Mouse (Mus musculus) heart, postnatal 10 days (tissue): ENCODE results near the gene Slc5a5. TPM values are rescaled to one million over a fixed set of nuclear protein-coding genes. Genes with fewer than 3 reads are reported as not detected.

Experiments used
- DNase-seq, 2 experiments: peaks; one replicate each; pipeline ENCODE4 v3.0.0; 2021
- intact Hi-C: fragments of 180-260 bp; cut with DNase I; formaldehyde crosslinking; loops from one replicate; pipeline ENCODE4 v1.15.1; 2025
- total RNA-seq, 2 experiments: library from RNA; stranded (reverse); gene quantifications; 2 replicates each; pipeline ENCODE4 v1.2.3; 2021

The Slc5a5 gene
- total RNA-seq, 2 experiments from 2014 or later, result 0.10 TPM; not detected in 1

DNA sequence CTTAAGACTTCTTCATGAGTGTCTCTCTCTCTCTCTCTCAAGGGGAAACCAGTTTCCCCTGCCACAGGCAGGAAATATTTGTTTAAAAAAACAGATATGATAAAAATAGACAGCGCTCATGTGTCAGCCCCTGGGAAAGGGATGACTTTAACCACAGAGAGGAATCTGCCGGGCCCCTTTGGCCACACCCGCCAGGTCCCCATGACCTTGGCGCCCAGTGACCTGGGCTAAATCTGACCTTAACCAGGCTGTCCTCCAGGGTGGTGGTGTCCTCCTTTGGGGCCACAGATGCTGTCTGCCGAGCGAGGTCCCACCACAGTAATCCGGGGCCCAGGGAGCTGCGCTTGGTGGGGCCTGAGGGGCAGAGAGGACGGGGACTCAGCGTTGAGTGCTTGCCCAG is 7.9 kb downstream of the Slc5a5 start:
- DNase-seq, result no peak
- intact Hi-C loops, result no loop called here

DNA sequence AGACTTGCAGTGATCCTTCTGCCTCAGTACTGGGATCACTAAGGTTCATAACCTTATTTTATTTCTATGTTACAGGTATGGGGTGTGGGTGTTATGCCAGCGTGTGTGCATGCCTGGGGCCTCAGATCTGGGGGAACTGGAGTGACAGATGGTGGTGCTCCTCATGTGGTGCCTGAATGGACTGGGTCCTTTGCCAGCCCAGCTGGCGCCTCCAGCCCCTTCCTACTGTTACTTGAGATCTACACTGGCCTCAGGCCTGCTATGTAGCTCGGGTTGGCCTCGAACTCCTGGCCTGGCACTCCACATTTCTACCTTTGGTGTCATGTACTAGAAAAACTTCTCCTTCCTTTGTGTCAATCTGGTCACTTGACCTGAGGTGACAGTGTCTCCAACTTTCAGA is 8.4 kb downstream of the Slc5a5 start:
- DNase-seq, result no peak
- intact Hi-C loops, result no loop called here

GRCm38 (mm10) chr8:70880546-70880945 is 12.0 kb downstream of the Slc5a5 start:
- intact Hi-C loops, result no loop called here
- DNase-seq, result no peak

DNA sequence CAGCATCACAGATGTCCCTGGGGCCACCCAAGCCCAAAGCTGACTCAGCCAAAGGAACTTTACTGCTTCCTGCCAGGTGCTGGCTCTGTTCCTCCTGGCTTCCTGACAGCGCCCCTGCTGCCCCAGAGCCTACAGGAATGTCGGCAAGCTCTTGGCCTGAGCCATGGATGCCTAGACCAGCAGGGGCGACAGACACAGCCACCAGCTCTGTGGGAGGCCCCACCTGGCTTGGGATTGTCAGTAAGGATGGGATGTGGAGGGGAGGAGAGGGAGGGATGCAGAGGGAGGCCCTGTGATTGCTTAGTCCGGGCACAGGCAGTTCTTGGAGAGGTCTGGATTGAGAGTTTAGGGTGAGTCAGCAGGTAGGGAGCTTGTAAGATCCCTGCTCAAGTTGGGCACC is 12.4 kb downstream of the Slc5a5 start:
- intact Hi-C loops, result no loop called here
- peak; percentile 77 to 78 for DNase-seq

GRCm38 (mm10) chr8:70879500-70879899 is 13.1 kb downstream of the Slc5a5 start:
- intact Hi-C loops, result no loop called here
- no peak for DNase-seq

DNA sequence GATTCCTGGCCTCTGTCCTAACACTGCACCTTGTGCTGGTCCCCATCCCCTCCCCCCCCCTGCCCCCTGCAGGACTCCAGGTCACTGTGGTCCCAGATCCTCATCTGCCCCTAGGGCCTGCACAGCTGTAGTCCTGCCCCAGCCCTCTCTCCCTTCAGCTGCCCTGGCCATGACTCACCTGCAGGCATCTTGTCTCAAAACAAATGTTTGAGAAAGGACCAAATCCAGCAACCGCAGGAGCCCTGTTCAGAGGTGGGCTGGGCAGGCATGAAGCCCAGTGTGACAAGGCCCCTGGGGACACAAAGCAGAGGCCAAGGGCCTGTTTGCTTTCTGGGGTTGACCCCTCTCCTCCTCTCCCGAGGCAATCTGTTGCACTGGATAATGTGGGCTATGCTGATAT is 14.4 kb downstream of the Slc5a5 start:
- intact Hi-C loops, result no loop called here
- DNase-seq, result no peak

DNA sequence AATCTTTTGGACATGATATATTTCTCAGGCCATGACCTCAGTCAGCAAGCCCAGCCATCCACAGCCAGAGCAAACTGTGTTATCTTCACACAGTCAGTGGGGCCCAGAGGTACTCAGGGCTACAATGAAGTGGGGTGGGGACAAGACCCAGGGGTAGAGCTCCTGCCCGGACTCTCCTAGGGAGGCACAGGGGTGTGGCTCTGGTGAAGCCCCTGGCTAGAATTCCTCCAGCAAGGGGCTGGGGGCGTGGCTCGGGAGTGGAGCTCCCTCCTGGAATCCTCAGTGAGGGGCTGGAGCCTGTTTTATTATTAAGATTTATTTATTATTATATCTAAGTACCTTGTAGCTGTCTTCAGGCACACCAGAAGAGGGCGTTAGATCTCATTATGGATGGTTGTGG is 16.2 kb downstream of the Slc5a5 start:
- no peak for DNase-seq
- intact Hi-C loops, result no loop called here

- no peak for DNase-seq
- intact Hi-C loops, result no loop called here
Measured at GRCm38 (mm10) chr8:70874441-70874840, 18.1 kb downstream of the Slc5a5 start.

DNA sequence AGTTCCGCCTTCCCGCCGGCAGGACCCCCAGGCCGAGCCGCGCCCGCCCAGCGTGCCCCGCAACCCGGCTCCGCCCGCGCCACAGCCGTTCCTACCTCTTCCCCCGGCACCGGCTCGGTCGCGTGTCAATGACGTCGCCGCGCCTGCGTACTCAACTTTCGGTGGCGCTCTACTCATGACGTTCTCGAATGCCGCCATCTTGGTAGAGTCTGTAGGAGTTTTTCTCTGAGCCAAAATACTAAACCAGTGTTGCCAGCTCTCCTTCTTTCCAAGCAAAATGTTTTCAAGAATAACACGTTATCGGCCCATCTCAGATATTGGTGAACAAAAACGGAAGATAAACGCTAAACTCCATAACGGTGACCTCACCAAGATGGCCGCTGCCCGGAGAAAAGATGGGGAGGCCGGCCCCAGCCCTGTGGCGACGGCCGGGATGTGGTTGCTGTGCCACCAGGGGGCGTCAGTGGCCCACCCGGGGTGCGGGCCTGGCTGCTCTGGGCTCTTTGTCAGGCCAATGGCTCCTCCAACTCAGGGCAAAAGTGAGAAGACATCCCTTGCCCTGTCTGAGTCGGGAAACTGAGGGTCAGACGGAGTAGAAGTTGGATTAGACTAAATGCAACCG is 19.1 kb downstream of the Slc5a5 start, which contains the start of gene Ccdc124:
Gene Ccdc124 (minus strand): TSS at position 572 of the 622 bp plus-strand sequence.
- intact Hi-C loops, result loop anchor here (1.0 kb wide), 2 partner anchors 20 to 24 kb away; partner anchors contain the start of gene Rpl18a

DNA sequence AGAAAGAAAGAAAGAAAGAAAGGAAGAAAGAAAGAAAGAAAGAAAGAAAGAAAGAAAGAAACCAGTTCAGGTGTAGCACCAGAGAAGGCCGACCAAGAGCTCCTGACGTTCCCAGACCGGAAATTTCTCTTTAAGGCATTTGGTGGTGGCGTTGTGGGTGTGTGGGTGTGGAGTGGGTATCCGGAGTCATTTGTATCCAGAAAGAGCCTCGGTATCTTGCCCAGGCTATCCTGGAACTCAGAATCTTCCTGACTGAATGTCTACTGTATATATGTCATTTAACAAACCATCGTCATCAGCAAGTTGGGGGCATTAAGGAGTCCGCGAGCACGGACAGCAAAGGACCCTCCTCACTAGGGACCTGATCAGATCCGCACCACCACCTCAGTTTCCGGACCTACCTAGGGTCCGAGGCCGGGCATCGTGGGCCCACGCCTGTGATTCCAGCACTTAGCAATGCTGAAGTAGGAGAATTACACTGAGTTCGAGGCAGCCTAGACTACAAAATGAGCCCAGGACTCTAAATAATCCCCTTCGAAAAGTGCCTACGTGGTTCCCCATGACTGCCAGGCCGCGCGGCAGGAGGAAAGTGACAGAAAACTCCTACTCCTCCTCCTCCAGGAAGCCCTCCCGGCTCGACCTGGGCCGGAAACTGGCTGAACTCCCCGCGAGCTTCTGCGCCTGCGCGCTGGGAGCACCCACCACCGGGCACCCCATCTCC is 19.8 kb downstream of the Slc5a5 start:
- intact Hi-C loops, result loop anchor here (1.0 kb wide), 2 partner anchors 20 to 24 kb away; partner anchors contain the start of gene Rpl18a
- DNase-seq, result no peak

More for the DNA sequence above, 19.1 kb downstream of the Slc5a5 start, which contains the start of gene Ccdc124:
- DNase-seq, result peak; percentile 96 to 97

GRCm38 (mm10) chr8:70871195-70871807 is 21.3 kb downstream of the Slc5a5 start:
- no peak for DNase-seq
- intact Hi-C loops, result no loop called here

DNA sequence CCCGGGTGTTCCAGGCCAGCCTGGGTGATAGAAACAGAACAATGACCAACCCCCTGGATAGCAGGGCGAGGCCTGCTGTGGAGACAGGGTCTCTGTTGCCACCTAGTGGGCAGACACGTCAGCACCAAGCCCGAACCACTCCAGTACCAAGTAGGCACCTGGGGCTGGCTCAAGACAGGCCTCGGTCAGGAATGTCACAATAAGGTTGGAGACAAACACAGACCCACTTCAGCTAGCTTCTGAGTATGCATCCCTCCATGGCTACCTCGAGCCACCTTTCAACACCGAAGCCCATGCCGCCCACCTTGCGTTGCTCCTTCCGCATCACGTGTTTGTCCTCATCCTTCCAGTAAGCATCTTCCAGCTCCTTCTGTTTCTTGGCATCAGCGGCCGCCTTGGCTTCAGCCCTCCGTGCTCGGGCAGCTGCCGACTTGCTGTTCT is 22.9 kb downstream of the Slc5a5 start:
- intact Hi-C loops, result loop anchor here (1.0 to 2.0 kb wide), 3 partner anchors 25 to 149 kb away; no protein-coding TSS in a partner anchor
- peak; percentile 84 to 85 for DNase-seq

- no peak for DNase-seq
- intact Hi-C loops, result loop anchor here (1.0 to 2.0 kb wide), 2 partner anchors 25 to 148 kb away; no protein-coding TSS in a partner anchor
Measured at GRCm38 (mm10) chr8:70869199-70869571, 23.4 kb downstream of the Slc5a5 start.

DNA sequence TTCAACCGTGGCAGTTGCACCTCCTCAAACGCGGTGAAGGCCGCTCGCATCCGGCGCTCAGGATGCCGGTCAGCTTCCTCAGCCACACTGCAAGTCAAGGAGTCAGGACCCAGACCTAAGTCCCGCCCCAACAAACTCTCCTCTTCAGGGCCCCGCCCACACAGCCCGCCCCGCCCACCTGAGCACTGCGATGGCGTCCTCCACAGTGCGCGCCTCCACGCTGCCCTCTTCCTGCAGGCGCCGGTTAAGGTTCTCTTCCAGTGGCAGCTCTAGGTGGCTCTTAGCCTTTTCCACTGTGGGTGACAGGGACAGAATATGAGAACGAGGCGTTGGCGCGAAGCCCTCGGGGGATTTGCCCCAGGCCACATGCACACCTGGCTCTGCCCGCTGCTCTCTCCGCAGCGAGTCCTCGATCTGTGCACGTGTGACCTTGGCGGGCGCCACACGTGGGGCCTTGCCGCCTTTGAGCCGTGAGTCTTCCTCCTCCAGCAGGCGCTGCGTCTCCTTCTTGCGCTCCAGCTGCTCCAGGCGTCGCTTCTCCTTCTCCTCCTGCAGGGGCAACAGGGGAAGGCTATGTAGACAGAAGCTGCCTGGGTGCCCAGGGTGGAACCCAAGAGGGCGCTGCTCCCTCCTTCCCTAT is 23.9 kb downstream of the Slc5a5 start:
- intact Hi-C loops, result loop anchor here (1.0 to 2.0 kb wide), 2 partner anchors 24 to 148 kb away; no protein-coding TSS in a partner anchor
- DNase-seq, result peak in 1 of 2 experiments; percentile 38

- DNase-seq, result no peak
- intact Hi-C loops, result no loop called here
Measured at GRCm38 (mm10) chr8:70866566-70866965, 26.0 kb downstream of the Slc5a5 start.

DNA sequence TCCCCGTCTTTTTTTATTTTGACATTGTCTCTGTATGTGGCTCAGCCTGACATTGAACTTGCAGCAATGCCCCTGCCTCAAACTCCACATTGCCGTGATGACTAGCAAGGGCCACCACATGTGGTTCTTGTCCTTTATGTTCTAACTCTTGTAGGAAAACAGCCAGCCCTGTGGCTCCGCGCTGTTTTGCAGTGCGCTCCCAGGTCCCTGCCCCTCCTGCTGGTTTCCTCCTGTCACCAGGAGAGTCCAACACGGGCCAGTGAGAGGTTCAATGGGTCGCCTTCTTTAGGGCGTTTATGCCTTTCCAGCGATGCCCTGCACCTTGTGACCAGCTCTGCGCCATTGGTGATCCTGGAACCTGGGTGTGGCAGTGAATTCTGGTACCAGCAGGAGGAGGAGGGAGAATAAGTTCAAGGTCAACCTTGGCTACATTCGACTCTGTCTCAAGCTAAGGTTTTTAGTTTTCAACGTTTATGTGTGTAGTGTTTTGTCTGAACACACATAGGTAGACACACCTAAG is 26.5 kb downstream of the Slc5a5 start:
- intact Hi-C loops, result no loop called here
- no peak for DNase-seq

DNA sequence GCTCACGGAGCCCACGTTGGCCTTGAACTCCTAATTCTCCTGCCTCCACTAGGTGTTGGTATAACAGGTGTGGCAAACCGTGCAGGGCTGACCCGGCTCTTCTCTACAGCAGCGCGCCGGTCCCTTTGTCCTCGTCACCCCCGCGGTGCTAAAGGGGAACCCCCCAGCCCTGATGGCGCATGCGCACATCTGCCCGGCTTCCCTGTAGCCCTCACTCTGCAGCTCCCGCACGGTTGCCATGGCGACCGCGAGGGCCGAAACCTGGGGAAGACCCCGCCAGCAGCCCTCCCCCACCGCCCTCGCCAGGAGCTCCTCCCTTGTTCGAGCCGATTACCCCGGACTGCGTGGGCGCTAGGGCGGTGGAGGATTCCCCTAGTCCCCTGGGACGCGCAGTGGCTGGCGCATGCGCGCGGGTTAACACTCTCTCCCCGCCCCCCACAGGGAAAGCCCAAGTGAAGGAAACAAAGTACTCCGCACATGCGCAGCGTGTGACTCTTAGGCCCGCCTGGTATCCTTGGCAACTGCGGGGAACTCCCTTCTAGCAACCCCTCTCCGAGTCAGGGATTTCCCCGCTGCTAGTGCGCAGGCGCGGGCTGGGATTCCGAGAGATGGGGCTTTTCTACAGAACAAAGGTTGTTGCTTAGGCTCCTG is 27.1 kb downstream of the Slc5a5 start:
- intact Hi-C loops, result no loop called here

GRCm38 (mm10) chr8:70864712-70865221 is 27.8 kb downstream of the Slc5a5 start:
- peak; percentile 52 to 56 for DNase-seq

More for the DNA sequence above, 27.1 kb downstream of the Slc5a5 start:
- DNase-seq, result peak; percentile 100

GRCm38 (mm10) chr8:70863956-70864711 is 28.4 kb downstream of the Slc5a5 start:
- DNase-seq, result peak; percentile 37 to 42
- intact Hi-C loops, result no loop called here

More at GRCm38 (mm10) chr8:70864712-70865221, 27.8 kb downstream of the Slc5a5 start:
- intact Hi-C loops, result no loop called here
